Comparison of ENCODE assay signal across 9 mouse cellular contexts in genomic region chr8:84042948-84043342, GRCm38 (mm10). TPM values are rescaled to one million over a fixed set of nuclear protein-coding genes. Genes with fewer than 3 reads are reported as not detected.
A peak's percentile ranks its signal among the peaks of the same experiment; 100 is the strongest.
DNase-seq lines count a peak whose midpoint lies in the region; ATAC-seq lines count a peak whose summit lies in the region.
"Had no signal": no experiment of that assay in that cellular context is flagged by ENCODE, and none has a peak within 500 bp of the region (broad histone marks: within the 10 kb centered on the region; RNA-seq: fewer than 3 reads in every experiment).

No protein-coding gene starts in this region.

- H3K27ac ChIP-seq in kidney, embryonic 16.5 days (ENCODE audit: low read length) = no peak overlapping the region
- H3K27ac ChIP-seq in brown adipose tissue, adult 24 weeks (replicated peaks; ENCODE audit: low read depth, low read length) = no peak overlapping the region
- H3K27ac ChIP-seq in midbrain, embryonic 12.5 days (replicated peaks) = no peak overlapping the region

- no peak for ATAC-seq in kidney, embryonic 16.5 days (ENCODE audit: low FRiP score, low TSS enrichment)
- ATAC-seq in midbrain, embryonic 12.5 days (ENCODE audit: low FRiP score, low read depth) = no peak

- H3K36me3 ChIP-seq in kidney, embryonic 16.5 days (ENCODE audit: insufficient read depth, low read length) = no peaks in the 10 kb centered on the region
- H3K36me3 ChIP-seq in midbrain, embryonic 12.5 days = no peaks in the 10 kb centered on the region
- H3K36me3 ChIP-seq: G1E had no signal

- H3K4me2 ChIP-seq in kidney, embryonic 16.5 days (replicated peaks; ENCODE audit: low read depth, low read length) = peak overlapping the region; percentile 83
- H3K4me2 ChIP-seq in midbrain, embryonic 12.5 days (replicated peaks) = peak overlapping the region; percentile 62

- no peaks in the 10 kb centered on the region for H3K9me3 ChIP-seq in kidney, embryonic 16.5 days (ENCODE audit: low read length)
- no peaks in the 10 kb centered on the region for H3K9me3 ChIP-seq in midbrain, embryonic 12.5 days

- H3K4me1 ChIP-seq in kidney, embryonic 16.5 days (ENCODE audit: insufficient read depth, low read length) = peaks cover 12% of the 10 kb centered on the region
- H3K4me1 ChIP-seq in brown adipose tissue, adult 24 weeks (ENCODE audit: control insufficient read depth, insufficient read depth, insufficient read length, low read length) = no peaks in the 10 kb centered on the region
- peaks cover 9% of the 10 kb centered on the region for H3K4me1 ChIP-seq in midbrain, embryonic 12.5 days

- intact Hi-C loops in heart, postnatal 36 days (cut with DNase I) = loop anchor here (2.0 kb wide), 1 partner anchor 20 kb away; no protein-coding TSS in a partner anchor

- H3K9ac ChIP-seq in kidney, embryonic 16.5 days (replicated peaks; ENCODE audit: low read length) = no peak overlapping the region
- no peak overlapping the region for H3K9ac ChIP-seq in midbrain, embryonic 12.5 days (replicated peaks)

- H3K27me3 ChIP-seq in kidney, embryonic 16.5 days (ENCODE audit: insufficient read depth, low read length) = peaks cover 39% of the 10 kb centered on the region
- H3K27me3 ChIP-seq in midbrain, embryonic 12.5 days = peaks cover 86% of the 10 kb centered on the region

- WGBS in kidney, embryonic 16.5 days = 35% methylated on average over 12 of the region's 12 CpGs
- 37% methylated on average over 12 of the region's 12 CpGs for WGBS in midbrain, embryonic 12.5 days

- DNase-seq in kidney, postnatal 36 days = no peak
- DNase-seq in heart, postnatal 36 days = peak; percentile 32 to 47
- DNase-seq in right cerebral cortex, postnatal 36 days (ENCODE audit: low spot score in 2 of 2) = no peak
- DNase-seq in testis, postnatal 14 days (ENCODE audit: low spot score) = no peak
- no peak for DNase-seq in adrenal gland, postnatal 36 days

- no peak overlapping the region for H3K4me3 ChIP-seq in kidney, embryonic 16.5 days (ENCODE audit: low read length)
- H3K4me3 ChIP-seq in brown adipose tissue, adult 24 weeks (ENCODE audit: insufficient read depth, low read depth, low read length) = peak overlapping the region; percentile 69
- peak overlapping the region; percentile 33; the same call in 1 of the 2 replicates for H3K4me3 ChIP-seq in midbrain, embryonic 12.5 days

RNA-seq across cellular contexts. Expression of gene Il27ra, which starts 0.6 kb away (rescaled TPM):
- 2.9 TPM in 2 replicates for polyA plus RNA-seq in kidney, embryonic 16.5 days (2015; fragmentation: Nextera tagmentation; extraction: Ambion mirVana)
- not detected in 2 replicates for polyA plus RNA-seq in brown adipose tissue, adult 24 weeks (2012; ENCODE audit: insufficient read depth, insufficient read length, missing spikeins)
- 1 to 10 TPM; 3.0 to 3.1 TPM for total RNA-seq in heart, postnatal 36 days (2021)
- polyA plus RNA-seq in midbrain, embryonic 12.5 days (2016; fragmentation: Nextera tagmentation; extraction: Ambion mirVana) = 0.46 and 0.52 TPM in 2 replicates
- total RNA-seq in adrenal gland, postnatal 36 days (2021) = 1 to 10 TPM; 2.0 to 2.2 TPM
- total RNA-seq: G1E had no signal
- polyA plus RNA-seq: G1E had no signal

RNA-seq across cellular contexts. Expression of gene Rln3, which starts 1.9 kb away (rescaled TPM):
- polyA plus RNA-seq in kidney, embryonic 16.5 days (2015; fragmentation: Nextera tagmentation; extraction: Ambion mirVana) = not detected in 2 replicates
- not detected in 2 replicates for polyA plus RNA-seq in brown adipose tissue, adult 24 weeks (2012; ENCODE audit: insufficient read depth, insufficient read length, missing spikeins)
- total RNA-seq in heart, postnatal 36 days (2021) = not detected
- polyA plus RNA-seq in midbrain, embryonic 12.5 days (2016; fragmentation: Nextera tagmentation; extraction: Ambion mirVana) = not detected in 2 replicates
- not detected for total RNA-seq in adrenal gland, postnatal 36 days (2021)
- total RNA-seq: G1E had no signal
- polyA plus RNA-seq: G1E had no signal

RNA-seq across cellular contexts. Expression of gene Palm3, which starts 21.7 kb away (rescaled TPM):
- polyA plus RNA-seq in kidney, embryonic 16.5 days (2015; fragmentation: Nextera tagmentation; extraction: Ambion mirVana) = 15.5 and 16.7 TPM in 2 replicates
- not detected in 2 replicates for polyA plus RNA-seq in brown adipose tissue, adult 24 weeks (2012; ENCODE audit: insufficient read depth, insufficient read length, missing spikeins)
- under 1 TPM; 0.11 to 0.87 TPM for total RNA-seq in heart, postnatal 36 days (2021)
- 3.5 and 3.9 TPM in 2 replicates for polyA plus RNA-seq in midbrain, embryonic 12.5 days (2016; fragmentation: Nextera tagmentation; extraction: Ambion mirVana)
- under 1 TPM; 0.43 to 0.46 TPM for total RNA-seq in adrenal gland, postnatal 36 days (2021)
- total RNA-seq: G1E had no signal

RNA-seq across cellular contexts. Expression of gene Gm10643, which starts 22.0 kb away (rescaled TPM):
- 1.2 TPM in 2 replicates for polyA plus RNA-seq in kidney, embryonic 16.5 days (2015; fragmentation: Nextera tagmentation; extraction: Ambion mirVana)
- polyA plus RNA-seq in brown adipose tissue, adult 24 weeks (2012; ENCODE audit: insufficient read depth, insufficient read length, missing spikeins) = 1.7 and 2.2 TPM in 2 replicates
- 1 to 10 TPM; 4.1 to 4.5 TPM for total RNA-seq in heart, postnatal 36 days (2021)
- polyA plus RNA-seq in midbrain, embryonic 12.5 days (2016; fragmentation: Nextera tagmentation; extraction: Ambion mirVana) = 1.5 and 1.6 TPM in 2 replicates
- 1 to 10 TPM; 3.1 to 3.2 TPM for total RNA-seq in adrenal gland, postnatal 36 days (2021)

RNA-seq across cellular contexts. Expression of gene Rfx1, which starts 23.7 kb away (rescaled TPM):
- polyA plus RNA-seq in kidney, embryonic 16.5 days (2015; fragmentation: Nextera tagmentation; extraction: Ambion mirVana) = 10.5 and 11.2 TPM in 2 replicates
- 2.7 and 3.1 TPM in 2 replicates for polyA plus RNA-seq in brown adipose tissue, adult 24 weeks (2012; ENCODE audit: insufficient read depth, insufficient read length, missing spikeins)
- total RNA-seq in heart, postnatal 36 days (2021) = 10 to 100 TPM; 11.0 to 12.3 TPM
- 9.3 and 10.0 TPM in 2 replicates for polyA plus RNA-seq in midbrain, embryonic 12.5 days (2016; fragmentation: Nextera tagmentation; extraction: Ambion mirVana)
- total RNA-seq in adrenal gland, postnatal 36 days (2021) = 10 to 100 TPM; 13.2 to 19.9 TPM

Comparison
In these comparisons a context has a peak if more than half of its experiments do, and no peak if none do; other contexts are left out.
1. DNase-seq: peak in heart, postnatal 36 days (2 of 2); none in kidney, postnatal 36 days (0 of 2), right cerebral cortex, postnatal 36 days (0 of 2), testis, postnatal 14 days (single experiment) and adrenal gland, postnatal 36 days (0 of 2).